Mouse (Mus musculus): ENCODE data around the gene Gm29666.

DNA sequence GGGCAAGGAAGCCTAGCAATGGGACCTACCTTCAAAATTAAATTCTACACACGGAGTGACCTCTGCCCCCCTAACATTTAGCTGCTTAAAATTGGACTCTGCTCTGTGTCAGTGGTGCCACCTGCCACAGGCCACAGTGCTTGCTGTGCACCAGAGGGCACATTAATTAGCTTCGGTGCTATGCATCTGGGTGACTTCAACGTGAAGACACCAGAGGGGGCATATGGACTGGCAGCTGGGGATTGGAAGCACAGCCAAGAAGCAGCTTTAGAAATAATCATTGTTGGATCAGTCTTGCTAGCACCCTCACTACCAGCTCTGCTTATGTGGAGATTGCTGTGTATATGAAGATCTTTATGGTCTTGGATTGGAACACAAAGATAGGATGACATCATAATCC lies 6.6 kb downstream of the Gm29666 start:
- TF ChIP-seq CTCF (IDR thresholded peaks at IDR 0.05; ENCODE audit: control insufficient read depth, insufficient read depth, insufficient read length) (no peak), MAX (IDR thresholded peaks at IDR 0.05) (no peak), USF1 (IDR thresholded peaks at IDR 0.05; ENCODE audit: low read depth) (no peak), MYOG (IDR thresholded peaks at IDR 0.05; ENCODE audit: control insufficient read depth, extremely low read depth, insufficient read length) (no peak), CEBPB (IDR thresholded peaks at IDR 0.05; ENCODE audit: low read depth) (no peak)

All from C2C12 (cell line).